Mouse (Mus musculus) midbrain, embryonic 11.5 days (tissue): ENCODE measurements at regions not wholly inside any gene's neighbourhood (a gene's known extent, or its start where the extent isn't known, plus 50 kb on each side); places are given as distances from the start of the nearest gene placed in this dataset.
A peak's percentile ranks its signal among the peaks of the same experiment; 100 is the strongest.

Experiments used
- ATAC-seq: fragments of 200-750 bp; cut with Nextera tagmentation; 2 replicates; pipeline ENCODE4 v1.8.0; 2017; ENCODE audit warnings: moderate TSS enrichment, moderate library complexity; ENCODE audit not compliant: low FRiP score
- DNase-seq: peaks from one replicate; pipeline ENCODE4 v3.0.0; 2015; ENCODE audit warnings: low spot score; ENCODE audit errors: missing footprints
- H3K27ac ChIP-seq: fragments of 300-500 bp; sonication (generic); 2 replicates; pipeline ENCODE4 v1.5.1; 2014; ENCODE audit warnings: low read depth, low read length
- H3K27me3 ChIP-seq: fragments of 300-500 bp; sonication (generic); 2 replicates; pipeline ENCODE4 v1.6.1; 2014; ENCODE audit warnings: mild to moderate bottlenecking, low read length, moderate library complexity, mixed read lengths; ENCODE audit not compliant: control insufficient read depth, insufficient read depth
- H3K36me3 ChIP-seq: fragments of 300-500 bp; sonication (generic); 2 replicates; pipeline ENCODE4 v1.6.1; 2014; ENCODE audit warnings: mild to moderate bottlenecking, low read length, moderate library complexity, mixed read lengths; ENCODE audit not compliant: control insufficient read depth, insufficient read depth
- H3K4me1 ChIP-seq: fragments of 300-500 bp; sonication (generic); 2 replicates; pipeline ENCODE4 v1.6.1; 2014; ENCODE audit warnings: low read length; ENCODE audit not compliant: control insufficient read depth, insufficient read depth
- H3K4me2 ChIP-seq: fragments of 300-500 bp; sonication (generic); 2 replicates; pipeline ENCODE4 v1.6.1; 2014; ENCODE audit warnings: mild to moderate bottlenecking, moderate library complexity
- H3K4me3 ChIP-seq: fragments of 300-500 bp; sonication (generic); 2 replicates; pipeline ENCODE4 v1.5.1; 2014; ENCODE audit warnings: low read depth, low read length
- H3K9ac ChIP-seq: fragments of 300-500 bp; sonication (generic); 2 replicates; pipeline ENCODE4 v1.6.1; 2014; ENCODE audit warnings: low read length
- H3K9me3 ChIP-seq: fragments of 300-500 bp; sonication (generic); 2 replicates; pipeline ENCODE4 v1.6.1; 2016; ENCODE audit warnings: low read length; ENCODE audit not compliant: control insufficient read depth
- WGBS: fragments of 180-500 bp; shearing (Covaris S2); extraction: QIAGEN DNeasy Blood & Tissue Kit; methylation state at CpG from one replicate; pipeline ENCODE4 v1.1.7; 2014; 5-methylcytosine and 5-hydroxymethylcytosine counted together

- no peaks in the 10 kb centered on the region for H3K27me3 ChIP-seq
- 33% methylated on average over 2 of the region's 2 CpGs for WGBS
- ATAC-seq (peak; percentile 97), DNase-seq (peak; percentile 88)
- H3K9ac ChIP-seq = no peak overlapping the region
- no peak overlapping the region for H3K4me3 ChIP-seq
- H3K36me3 ChIP-seq = no peaks in the 10 kb centered on the region
- H3K4me2 ChIP-seq = no peak overlapping the region
- no peaks in the 10 kb centered on the region for H3K9me3 ChIP-seq
- no peaks in the 10 kb centered on the region for H3K4me1 ChIP-seq
- no peak overlapping the region for H3K27ac ChIP-seq
Measured at GRCm38 (mm10) chr7:94975037-94975775, 1195.8 kb upstream of the Tenm4 start.

- H3K27me3 ChIP-seq = no peaks in the 10 kb centered on the region
- H3K4me2 ChIP-seq = no peak overlapping the region
- 80% methylated on average over 6 of the region's 6 CpGs for WGBS
- H3K27ac ChIP-seq = no peak overlapping the region
- no peak overlapping the region for H3K9ac ChIP-seq
- no peak overlapping the region for H3K4me3 ChIP-seq
- no peaks in the 10 kb centered on the region for H3K9me3 ChIP-seq
- H3K36me3 ChIP-seq = no peaks in the 10 kb centered on the region
- no peak for DNase-seq
- no peak for ATAC-seq
- no peaks in the 10 kb centered on the region for H3K4me1 ChIP-seq
Measured at GRCm38 (mm10) chr7:94996258-94996657, 1174.8 kb upstream of the Tenm4 start.

- DNase-seq = peak; percentile 54
Measured at GRCm38 (mm10) chr7:95004161-95004560, 1166.9 kb upstream of the Tenm4 start.

GRCm38 (mm10) chr7:95005403-95005802, 1165.6 kb upstream of the Tenm4 start:
- no peaks in the 10 kb centered on the region for H3K36me3 ChIP-seq
- no peak overlapping the region for H3K4me3 ChIP-seq
- H3K27me3 ChIP-seq = no peaks in the 10 kb centered on the region
- peak; percentile 31 for DNase-seq
- H3K9me3 ChIP-seq = no peaks in the 10 kb centered on the region
- WGBS = 69% methylated on average over 3 of the region's 3 CpGs
- H3K4me2 ChIP-seq = no peak overlapping the region
- H3K9ac ChIP-seq = no peak overlapping the region
- no peak for ATAC-seq
- H3K4me1 ChIP-seq = no peaks in the 10 kb centered on the region
- H3K27ac ChIP-seq = no peak overlapping the region

More at GRCm38 (mm10) chr7:95004161-95004560, 1166.9 kb upstream of the Tenm4 start:
- 85% methylated on average over 3 of the region's 3 CpGs for WGBS
- Histone ChIP-seq H3K27ac (no peak overlapping the region), H3K4me2 (no peak overlapping the region), H3K9me3 (no peaks in the 10 kb centered on the region), H3K4me1 (no peaks in the 10 kb centered on the region), H3K27me3 (no peaks in the 10 kb centered on the region), H3K9ac (no peak overlapping the region), H3K4me3 (no peak overlapping the region), H3K36me3 (no peaks in the 10 kb centered on the region)
- ATAC-seq = no peak

GRCm38 (mm10) chr7:95008896-95009430, 1162.1 kb upstream of the Tenm4 start:
- ATAC-seq (no peak), DNase-seq (peak; percentile 66)
- H3K4me1 ChIP-seq = no peaks in the 10 kb centered on the region
- H3K9ac ChIP-seq = no peak overlapping the region
- H3K27me3 ChIP-seq = no peaks in the 10 kb centered on the region
- H3K4me3 ChIP-seq = no peak overlapping the region
- H3K36me3 ChIP-seq = no peaks in the 10 kb centered on the region
- no peak overlapping the region for H3K4me2 ChIP-seq
- WGBS = 85% methylated on average over 6 of the region's 6 CpGs
- H3K9me3 ChIP-seq = no peaks in the 10 kb centered on the region
- H3K27ac ChIP-seq = no peak overlapping the region

GRCm38 (mm10) chr7:95020285-95020684, 1150.8 kb upstream of the Tenm4 start:
- H3K4me3 ChIP-seq = no peak overlapping the region
- H3K27me3 ChIP-seq = no peaks in the 10 kb centered on the region
- H3K9me3 ChIP-seq = no peaks in the 10 kb centered on the region
- no peak overlapping the region for H3K9ac ChIP-seq
- DNase-seq (peak; percentile 33), ATAC-seq (no peak)
- H3K27ac ChIP-seq = no peak overlapping the region
- 91% methylated on average over 1 of the region's 1 CpGs for WGBS
- no peak overlapping the region for H3K4me2 ChIP-seq
- H3K4me1 ChIP-seq = no peaks in the 10 kb centered on the region
- H3K36me3 ChIP-seq = no peaks in the 10 kb centered on the region

- Histone ChIP-seq H3K9me3 (no peaks in the 10 kb centered on the region), H3K4me1 (peaks cover 3% of the 10 kb centered on the region; the same call in 1 of the 2 replicates), H3K4me2 (no peak overlapping the region), H3K36me3 (no peaks in the 10 kb centered on the region), H3K4me3 (no peak overlapping the region), H3K9ac (no peak overlapping the region), H3K27ac (no peak overlapping the region; the same call in 1 of the 2 replicates), H3K27me3 (no peaks in the 10 kb centered on the region)
- 44% methylated on average over 4 of the region's 4 CpGs for WGBS
- ATAC-seq (peak; percentile 89), DNase-seq (peak; percentile 83)
Measured at GRCm38 (mm10) chr7:95027915-95028810, 1142.9 kb upstream of the Tenm4 start.
